Comparison of ENCODE assay signal across 10 mouse cellular contexts in the genomic region with DNA sequence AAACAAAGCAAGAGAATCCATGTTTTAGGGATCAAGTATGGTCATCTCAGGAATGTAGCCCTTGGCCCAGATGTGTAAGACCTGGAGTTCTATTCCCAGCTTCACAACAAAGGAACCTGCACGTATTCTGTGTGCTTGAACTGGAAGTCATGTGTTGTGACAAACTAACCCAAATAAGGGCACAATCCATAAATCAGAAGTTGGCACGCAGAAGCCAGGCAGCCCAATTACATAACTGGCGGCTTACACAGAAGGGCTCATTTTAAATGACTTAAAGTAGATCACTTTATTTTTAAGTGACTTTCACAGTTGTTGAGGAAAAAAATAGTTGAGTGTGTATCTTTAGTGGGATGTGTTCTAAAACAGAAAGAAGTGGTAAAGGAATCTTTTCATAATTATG. TPM values are rescaled to one million over a fixed set of nuclear protein-coding genes. Genes with fewer than 3 reads are reported as not detected.
"Had no signal": no experiment of that assay in that cellular context is flagged by ENCODE, and none has a peak within 500 bp of the region (broad histone marks: within the 10 kb centered on the region; RNA-seq: fewer than 3 reads in every experiment).

No protein-coding gene starts in this region.

- DNase-seq: kidney, adult 11 months; kidney, postnatal 10 days; layer of hippocampus, postnatal 36 days; lung, embryonic 14.5 days; lung, postnatal 10 days; lung, postnatal 4 days; midbrain, embryonic 14.5 days; spleen, adult 18-20 months; thymus, postnatal 36 days had no signal

RNA-seq across cellular contexts. Expression of a gene that starts 33.2 kb away (rescaled TPM):
- total RNA-seq: megakaryocyte, adult 5-6 weeks had no signal
